Mouse (Mus musculus) lung, adult 18-20 months (tissue): ENCODE data around the gene Gpd2.

ENCODE experiments used
- DNase-seq, 2 experiments: peaks; one replicate each; pipeline ENCODE4 v3.0.0; 2022; ENCODE audit warnings: mixed read lengths in 2 of 2

Gene Gpd2

GRCm38 (mm10) chr2:57304212-57304611 is 66.8 kb downstream of the Gpd2 start:
- DNase-seq: no peak

- DNase-seq: no peak
Measured at GRCm38 (mm10) chr2:57312268-57312797, 74.9 kb downstream of the Gpd2 start.

GRCm38 (mm10) chr2:57316055-57316454 is 78.6 kb downstream of the Gpd2 start:
- peak; percentile 11 to 33 for DNase-seq

GRCm38 (mm10) chr2:57318336-57318735 is 80.9 kb downstream of the Gpd2 start:
- DNase-seq: no peak

GRCm38 (mm10) chr2:57326091-57326490 is 88.7 kb downstream of the Gpd2 start:
- no peak for DNase-seq

- no peak for DNase-seq
Measured at GRCm38 (mm10) chr2:57329327-57329726, 91.9 kb downstream of the Gpd2 start.

- DNase-seq: no peak
Measured at GRCm38 (mm10) chr2:57330812-57331211, 93.4 kb downstream of the Gpd2 start.

- DNase-seq: no peak
Measured at GRCm38 (mm10) chr2:57331266-57331665, 93.8 kb downstream of the Gpd2 start.

- no peak for DNase-seq
Measured at GRCm38 (mm10) chr2:57333481-57333880, 96.0 kb downstream of the Gpd2 start.

- no peak for DNase-seq
Measured at GRCm38 (mm10) chr2:57335397-57335796, 98.0 kb downstream of the Gpd2 start.

- DNase-seq: no peak
Measured at GRCm38 (mm10) chr2:57338779-57339178, 101.3 kb downstream of the Gpd2 start.

- no peak for DNase-seq
Measured at GRCm38 (mm10) chr2:57342910-57343309, 105.5 kb downstream of the Gpd2 start.

- no peak for DNase-seq
Measured at GRCm38 (mm10) chr2:57350615-57351014, 113.2 kb downstream of the Gpd2 start.

GRCm38 (mm10) chr2:57353722-57354432 is 116.4 kb downstream of the Gpd2 start:
- DNase-seq: peak; percentile 10 to 52

- DNase-seq: no peak
Measured at GRCm38 (mm10) chr2:57354848-57355247, 117.4 kb downstream of the Gpd2 start.

GRCm38 (mm10) chr2:57356222-57356822 is 118.9 kb downstream of the Gpd2 start:
- DNase-seq: no peak

GRCm38 (mm10) chr2:57362503-57362902 is 125.1 kb downstream of the Gpd2 start:
- no peak for DNase-seq

- DNase-seq: no peak
Measured at GRCm38 (mm10) chr2:57374647-57375046, 137.2 kb downstream of the Gpd2 start.

GRCm38 (mm10) chr2:57375138-57375837 is 137.9 kb downstream of the Gpd2 start:
- DNase-seq: no peak

GRCm38 (mm10) chr2:57378147-57378889 is 140.9 kb downstream of the Gpd2 start:
- no peak for DNase-seq

GRCm38 (mm10) chr2:57384625-57385024 is 147.2 kb downstream of the Gpd2 start:
- DNase-seq: no peak

GRCm38 (mm10) chr2:57387816-57388215 is 150.4 kb downstream of the Gpd2 start:
- no peak for DNase-seq

- DNase-seq: no peak
Measured at GRCm38 (mm10) chr2:57395071-57395470, 157.6 kb downstream of the Gpd2 start.
